Mouse (Mus musculus) lung, adult 2 months (tissue): ENCODE results near the gene Gemin8. TPM values are rescaled to one million over a fixed set of nuclear protein-coding genes. Genes with fewer than 3 reads are reported as not detected.

Experiments
- DNase-seq: peaks from one replicate; pipeline ENCODE4 v3.0.0; 2022
- H3K4me1 ChIP-seq: fragments of 200-500 bp; 2 replicates; pipeline ENCODE4 v1.6.1; 2011; ENCODE audit warnings: low read length; ENCODE audit not compliant: control insufficient read depth, insufficient read depth
- H3K4me3 ChIP-seq: fragments of 200-500 bp; replicated peaks from 2 replicates; pipeline ENCODE3; 2011; ENCODE audit warnings: low read depth, mild to moderate bottlenecking, control low read depth, low read length; ENCODE audit errors: extremely low read depth
- CTCF ChIP-seq: fragments of 200-500 bp; IDR thresholded peaks from 2 replicates; pipeline ENCODE4 v1.5.1; 2011; ENCODE audit warnings: mild to moderate bottlenecking, low read length, control low read depth; ENCODE audit not compliant: insufficient read depth
- POLR2A ChIP-seq: fragments of 200-500 bp; IDR thresholded peaks from 2 replicates; pipeline ENCODE4 v1.6.1; 2011; ENCODE audit warnings: low read depth, mild to moderate bottlenecking, control low read depth, low read length, borderline replicate concordance; ENCODE audit errors: extremely low read depth
- WGBS: fragments of 180-500 bp; shearing (Covaris S2); methylation state at CpG from one replicate; pipeline ENCODE4 v1.1.7; 2018; 5-methylcytosine and 5-hydroxymethylcytosine counted together
- polyA plus RNA-seq: library from polyadenylated mRNA; depleted of rRNA; stranded (reverse); fragments of >200 nt; gene quantifications from 2 replicates; pipeline ENCODE4 v1.2.3, GENCODE M21; 2012

The Gemin8 gene
- polyA plus RNA-seq, 1 experiment = 5.5 TPM

DNA sequence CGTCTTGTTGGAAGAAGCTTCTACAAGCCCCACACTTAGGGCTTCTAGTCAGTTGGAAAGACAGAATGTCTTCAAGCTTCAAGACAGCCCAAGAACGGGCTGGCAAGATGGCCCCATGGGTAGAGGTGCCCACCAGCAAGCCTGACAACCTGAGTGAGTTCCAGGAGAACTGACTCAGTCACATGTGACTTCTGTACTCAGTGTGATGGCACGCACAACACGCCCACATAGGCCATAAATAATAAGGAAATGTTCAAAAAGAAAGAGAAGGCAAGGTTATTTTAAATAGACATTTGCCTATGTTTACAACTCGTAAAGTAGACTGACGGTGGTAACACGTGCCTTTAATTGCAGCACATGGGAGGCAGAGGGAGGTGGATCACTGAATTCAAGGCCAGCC is 7.7 kb downstream of the Gemin8 start:
- Histone ChIP-seq H3K4me3 (no peak overlapping the region), H3K4me1 (no peaks in the 10 kb centered on the region)
- DNase-seq = no peak
- WGBS = 84% methylated on average over 7 of the region's 7 CpGs
- TF ChIP-seq POLR2A = no peak
- no peak for TF ChIP-seq CTCF

DNA sequence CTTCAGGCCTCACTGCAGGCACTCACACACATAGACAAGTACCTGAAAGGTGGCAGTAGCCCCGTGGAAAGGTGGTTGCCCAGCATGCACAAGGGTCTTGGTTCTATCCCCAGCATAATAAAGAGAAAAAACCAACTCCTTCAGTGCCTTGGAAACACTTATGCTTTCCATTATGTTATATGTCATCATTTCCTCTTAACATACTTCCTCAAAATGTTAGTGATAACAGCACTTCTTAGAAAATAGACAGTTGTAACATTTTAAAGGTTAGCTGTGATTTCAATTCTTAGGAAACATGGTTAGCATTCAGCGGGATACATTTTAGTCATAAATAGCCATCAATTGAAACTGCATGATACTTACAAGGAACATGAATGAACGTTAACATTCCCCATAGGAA is 12.8 kb downstream of the Gemin8 start:
- H3K4me3 ChIP-seq = no peak overlapping the region
- no peak for TF ChIP-seq POLR2A
- no peak for TF ChIP-seq CTCF
- peaks cover under 1% of the 10 kb centered on the region; the same call in 1 of the 2 replicates for H3K4me1 ChIP-seq
- 79% methylated on average over 3 of the region's 3 CpGs for WGBS
- no peak for DNase-seq

DNA sequence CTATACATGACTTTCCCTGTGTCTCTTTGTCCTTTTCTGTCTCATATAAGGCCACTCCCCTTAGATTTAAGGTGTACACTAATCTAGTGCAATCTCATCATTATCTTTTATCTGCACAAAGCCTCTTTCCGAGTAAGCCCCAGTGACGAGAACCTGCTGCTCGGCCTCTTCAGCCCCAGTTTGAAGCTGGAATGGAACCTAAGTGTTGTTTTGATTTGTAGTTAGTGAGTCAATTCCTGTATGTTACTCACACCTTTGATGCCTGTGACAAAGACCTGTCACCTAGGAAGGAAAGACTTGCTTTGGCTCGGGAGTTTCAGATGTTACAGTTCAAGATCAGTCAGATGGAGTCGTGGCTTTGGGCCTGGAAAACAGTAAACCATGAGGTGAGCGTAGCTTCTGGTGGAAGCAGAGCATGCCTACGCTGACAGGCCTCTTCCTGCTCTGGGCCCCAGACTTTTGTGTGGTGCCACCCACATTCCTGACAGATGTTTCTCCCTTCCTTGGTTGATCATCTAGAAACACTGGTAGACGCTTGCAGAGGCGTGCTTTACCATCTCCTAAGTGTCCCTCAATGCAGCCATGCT is 15.2 kb downstream of the Gemin8 start:
- no peak for TF ChIP-seq CTCF
- WGBS = 81% methylated on average over 9 of the region's 9 CpGs
- DNase-seq = no peak
- no peak overlapping the region for H3K4me3 ChIP-seq
- H3K4me1 ChIP-seq = peaks cover 4% of the 10 kb centered on the region

DNA sequence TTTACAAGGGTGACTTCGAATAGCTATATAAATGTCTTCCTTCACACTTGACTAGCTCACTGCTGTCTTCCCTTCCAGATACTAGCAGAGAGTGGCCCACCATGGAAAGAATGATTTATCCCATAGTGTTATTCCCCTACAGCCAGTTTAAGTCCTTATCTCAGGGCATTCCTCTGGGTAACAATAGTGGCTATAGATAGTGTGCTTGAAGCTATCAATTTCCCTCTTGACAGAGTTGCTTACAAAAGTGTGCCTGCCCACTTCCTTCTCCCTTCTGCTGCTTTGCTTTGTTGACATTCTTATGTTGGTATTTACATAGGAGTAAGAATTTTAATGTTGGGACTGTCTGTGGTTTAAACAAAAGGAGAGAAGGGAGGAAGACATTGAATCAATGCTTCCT is 17.5 kb downstream of the Gemin8 start:
- TF ChIP-seq POLR2A = no peak
- TF ChIP-seq CTCF = no peak
- H3K4me1 ChIP-seq = peaks cover 4% of the 10 kb centered on the region
- WGBS = 48% methylated on average over 1 of the region's 1 CpGs
- DNase-seq = no peak
- no peak overlapping the region for H3K4me3 ChIP-seq

DNA sequence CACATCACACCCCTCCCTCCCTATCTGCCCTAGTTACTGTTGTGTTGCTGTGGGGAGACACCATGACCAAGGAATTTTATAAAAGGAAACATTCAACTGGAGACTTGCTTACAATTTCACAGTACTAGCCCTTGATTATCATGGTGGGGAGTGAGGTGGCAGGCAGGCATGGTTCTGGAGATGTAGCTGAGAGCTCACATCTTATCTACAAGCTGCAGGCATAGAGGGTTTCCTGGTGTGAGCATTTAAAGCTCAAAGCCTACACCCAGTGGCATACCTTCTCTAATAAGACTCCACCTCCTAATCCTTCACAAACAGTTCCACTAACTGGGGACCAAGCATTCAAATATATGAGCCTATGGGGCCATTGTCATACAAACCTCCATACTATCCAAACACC is 26.1 kb downstream of the Gemin8 start:
- DNase-seq = no peak
- Histone ChIP-seq H3K4me3 (no peak overlapping the region), H3K4me1 (no peaks in the 10 kb centered on the region)
- TF ChIP-seq CTCF (no peak), POLR2A (no peak)

DNA sequence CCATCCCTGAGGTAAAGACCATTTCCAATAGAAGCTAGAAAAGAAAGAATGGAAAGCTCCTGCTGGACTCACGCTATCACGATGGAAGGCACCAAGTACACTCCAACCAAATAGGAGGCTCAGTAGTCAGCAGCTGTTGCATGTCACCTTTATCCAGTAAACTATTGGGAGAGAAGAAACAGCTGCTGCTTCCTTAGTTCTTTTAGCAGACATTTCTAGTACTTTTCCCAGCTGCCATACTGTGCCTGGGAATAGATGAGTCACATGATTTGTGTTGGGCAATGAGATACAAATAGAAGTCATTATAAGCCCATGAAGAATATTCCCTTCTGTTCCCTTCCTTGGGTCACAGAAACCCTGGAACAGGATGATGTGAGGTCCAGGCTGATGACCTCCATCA is 28.0 kb downstream of the Gemin8 start:
- no peak for TF ChIP-seq POLR2A
- TF ChIP-seq CTCF = no peak
- no peaks in the 10 kb centered on the region for H3K4me1 ChIP-seq
- no peak for DNase-seq
- H3K4me3 ChIP-seq = no peak overlapping the region
- 81% methylated on average over 2 of the region's 2 CpGs for WGBS

DNA sequence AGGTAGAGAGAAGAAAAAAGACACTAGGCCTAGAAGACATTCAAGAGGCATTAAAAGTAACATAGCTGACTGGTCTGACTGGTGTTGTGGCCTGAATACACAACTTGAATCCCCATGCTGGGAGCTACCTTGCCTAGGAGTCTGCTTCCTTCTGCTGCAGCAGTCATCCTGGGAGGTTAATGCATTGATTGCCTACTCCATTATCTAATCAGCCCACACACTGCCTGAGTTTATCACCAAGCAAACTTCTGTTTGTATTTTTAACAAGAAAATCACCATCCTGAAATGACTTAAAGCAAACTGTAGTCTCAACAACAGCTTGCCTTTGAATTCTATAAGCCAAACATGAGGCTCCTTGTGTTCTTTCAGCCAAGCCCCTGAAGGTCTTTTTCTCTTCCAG is 29.6 kb downstream of the Gemin8 start:
- DNase-seq = no peak
- no peak for TF ChIP-seq POLR2A
- TF ChIP-seq CTCF = no peak
- Histone ChIP-seq H3K4me3 (no peak overlapping the region), H3K4me1 (no peaks in the 10 kb centered on the region)

DNA sequence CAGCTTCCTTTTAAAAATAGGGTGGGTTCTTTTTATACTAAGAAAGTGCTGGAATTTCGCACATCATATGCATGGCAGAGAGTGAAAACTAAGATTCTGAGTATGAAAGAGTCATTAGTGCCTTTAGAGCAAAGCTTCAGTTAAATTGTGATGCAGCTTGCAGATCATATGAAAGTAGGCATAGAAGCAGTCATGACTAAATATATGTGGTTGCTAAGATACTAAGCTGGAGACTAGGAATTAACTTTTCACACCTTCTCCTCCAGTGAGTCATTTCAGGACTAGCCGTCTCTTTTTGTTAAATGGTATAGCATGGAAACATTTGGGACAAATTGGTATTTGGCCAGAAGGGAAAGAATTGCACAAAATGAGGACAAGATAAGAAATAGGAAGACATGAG is 44.3 kb downstream of the Gemin8 start:
- no peak overlapping the region for H3K4me3 ChIP-seq
- WGBS = 77% methylated on average over 2 of the region's 2 CpGs
- TF ChIP-seq POLR2A = no peak
- TF ChIP-seq CTCF = no peak
- no peak for DNase-seq
- no peaks in the 10 kb centered on the region for H3K4me1 ChIP-seq

DNA sequence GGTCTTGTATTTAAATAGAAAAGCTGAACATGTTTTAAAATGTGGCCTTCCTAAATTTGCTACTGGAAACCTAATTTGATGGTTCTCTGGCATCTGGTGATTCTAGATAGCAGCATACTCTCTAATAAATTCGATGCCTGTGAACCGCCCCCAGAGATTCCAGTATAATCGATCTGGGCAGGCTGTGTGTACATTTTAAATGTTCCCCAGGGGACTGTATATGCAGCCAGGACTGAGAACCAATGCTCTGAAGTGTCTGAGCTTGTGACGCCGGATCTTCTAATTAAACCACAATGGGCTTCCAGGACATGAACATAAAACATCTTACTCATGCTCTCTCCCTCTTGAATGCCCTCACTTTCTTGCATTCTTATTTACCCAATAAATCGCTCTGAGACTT is 46.0 kb downstream of the Gemin8 start:
- TF ChIP-seq CTCF = no peak
- TF ChIP-seq POLR2A = no peak

DNA sequence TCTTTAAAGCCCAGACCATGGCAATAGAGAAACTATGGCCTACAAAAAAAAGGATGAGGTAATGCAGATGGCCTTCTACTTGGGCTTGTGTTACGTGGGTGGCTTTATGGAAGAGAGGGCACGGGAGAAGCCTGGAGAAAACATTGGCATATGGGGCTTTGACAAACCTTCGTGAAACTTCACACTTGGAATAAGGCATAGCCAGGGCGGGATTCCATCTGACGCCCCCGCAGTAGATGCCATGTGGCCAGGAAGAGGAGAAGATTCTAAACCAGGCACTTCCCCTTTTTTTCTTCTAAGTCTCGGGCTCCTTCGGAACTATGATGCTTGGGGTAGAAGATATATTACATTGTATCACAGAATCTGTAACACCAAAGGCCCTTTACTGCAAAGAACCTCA is 46.5 kb downstream of the Gemin8 start:
- TF ChIP-seq POLR2A = no peak
- TF ChIP-seq CTCF = no peak
- 86% methylated on average over 8 of the region's 8 CpGs for WGBS
- H3K4me3 ChIP-seq = no peak overlapping the region

More for the DNA sequence above, 46.0 kb downstream of the Gemin8 start:
- H3K4me1 ChIP-seq = no peaks in the 10 kb centered on the region
- no peak for DNase-seq
- WGBS = 85% methylated on average over 6 of the region's 6 CpGs
- H3K4me3 ChIP-seq = no peak overlapping the region

More for the DNA sequence above, 46.5 kb downstream of the Gemin8 start:
- DNase-seq = no peak
- no peaks in the 10 kb centered on the region for H3K4me1 ChIP-seq
